Mouse (Mus musculus): ENCODE results near the gene Ppm1a. TPM values are rescaled to one million over a fixed set of nuclear protein-coding genes. Genes with fewer than 3 reads are reported as not detected.

Gene Ppm1a
- polyA plus RNA-seq (2012; rRNA removed), result 143 and 155 TPM in 2 replicates

DNA sequence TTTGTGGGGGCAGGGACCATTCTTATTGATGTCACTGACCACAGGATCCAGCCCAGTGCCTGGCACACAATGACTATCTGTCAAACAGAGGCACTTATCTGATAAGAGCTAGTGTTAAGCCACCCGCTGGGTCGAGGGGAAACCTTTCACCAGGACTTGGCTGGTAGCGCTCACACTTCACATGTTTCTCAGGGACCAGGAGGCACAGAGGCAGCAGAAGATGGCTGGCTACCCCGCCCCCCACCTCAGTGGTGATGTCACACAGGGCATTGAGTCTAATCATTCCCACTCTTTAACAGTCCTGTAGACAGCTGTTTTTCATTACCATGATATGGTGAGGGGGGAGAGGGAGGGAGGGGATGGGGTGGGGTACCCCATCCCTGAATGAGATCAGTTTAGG, at the start of gene Ppm1a:
Ppm1a (plus strand) TSS at position 370 of the 400 bp plus-strand sequence.
- no peak for DNase-seq (ENCODE audit: low spot score)

DNA sequence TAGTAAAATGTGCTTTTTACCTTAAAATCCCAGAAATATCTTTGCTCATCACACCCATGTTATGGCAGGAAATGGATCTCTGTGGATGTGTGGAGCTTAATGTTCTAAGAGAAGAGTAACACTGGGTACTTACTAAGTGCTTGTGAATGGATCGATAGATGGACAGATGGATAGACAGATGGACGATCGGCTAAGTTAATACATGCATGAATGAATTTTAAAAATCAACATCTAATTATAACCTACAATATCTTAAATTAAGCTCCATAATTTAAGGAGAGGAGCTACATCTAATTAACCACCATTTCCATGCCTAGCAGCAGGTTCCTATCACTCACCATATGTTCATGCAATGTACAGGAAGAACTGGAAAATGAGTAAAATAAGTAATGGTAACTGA, 47.3 kb upstream of the Ppm1a start:
- no peak for DNase-seq (ENCODE audit: low spot score)

DNA sequence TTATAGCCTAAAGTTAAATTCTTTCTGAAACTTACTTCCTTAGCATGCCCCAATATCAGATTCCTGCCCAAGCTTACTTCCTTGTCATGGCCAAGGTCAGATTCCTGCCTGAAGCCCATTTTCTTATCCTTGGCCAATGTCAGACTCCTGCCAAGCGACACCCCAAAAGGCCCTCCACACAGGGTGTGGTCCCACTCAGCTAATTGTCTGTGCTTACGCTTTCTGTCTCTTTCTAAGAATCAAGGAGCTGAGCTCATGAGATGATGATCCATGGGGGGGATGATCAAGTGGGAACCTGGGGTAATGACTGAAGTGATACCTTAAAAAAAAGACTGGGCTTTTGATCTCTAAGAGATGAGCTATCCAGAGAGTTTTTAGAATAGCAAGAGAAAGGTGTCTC, 42.4 kb upstream of the Ppm1a start:
- no peak for DNase-seq (ENCODE audit: low spot score)

- no peak for DNase-seq (ENCODE audit: low spot score)
Measured at GRCm38 (mm10) chr12:72715846-72716245, 41.4 kb upstream of the Ppm1a start.

DNA sequence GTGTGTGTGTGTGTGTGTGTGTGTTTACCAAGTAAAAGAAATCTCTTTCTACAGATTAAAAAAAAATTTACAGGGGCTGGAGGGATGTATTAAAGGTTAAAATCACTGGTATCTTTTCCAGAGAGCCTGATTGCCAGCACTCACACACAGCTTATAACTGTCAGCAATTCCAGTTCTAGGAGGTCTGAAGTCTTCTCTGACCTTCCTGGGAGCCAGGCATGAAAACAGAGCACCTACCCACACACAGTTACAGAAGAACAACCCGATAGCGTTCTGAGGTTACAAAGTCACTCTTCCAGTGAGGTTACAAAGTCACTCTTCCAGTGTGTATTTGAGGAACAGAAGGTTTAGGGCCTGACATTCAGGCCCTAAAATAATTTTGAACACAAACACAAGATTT, 38.2 kb upstream of the Ppm1a start:
- no peak for DNase-seq (ENCODE audit: low spot score)

DNA sequence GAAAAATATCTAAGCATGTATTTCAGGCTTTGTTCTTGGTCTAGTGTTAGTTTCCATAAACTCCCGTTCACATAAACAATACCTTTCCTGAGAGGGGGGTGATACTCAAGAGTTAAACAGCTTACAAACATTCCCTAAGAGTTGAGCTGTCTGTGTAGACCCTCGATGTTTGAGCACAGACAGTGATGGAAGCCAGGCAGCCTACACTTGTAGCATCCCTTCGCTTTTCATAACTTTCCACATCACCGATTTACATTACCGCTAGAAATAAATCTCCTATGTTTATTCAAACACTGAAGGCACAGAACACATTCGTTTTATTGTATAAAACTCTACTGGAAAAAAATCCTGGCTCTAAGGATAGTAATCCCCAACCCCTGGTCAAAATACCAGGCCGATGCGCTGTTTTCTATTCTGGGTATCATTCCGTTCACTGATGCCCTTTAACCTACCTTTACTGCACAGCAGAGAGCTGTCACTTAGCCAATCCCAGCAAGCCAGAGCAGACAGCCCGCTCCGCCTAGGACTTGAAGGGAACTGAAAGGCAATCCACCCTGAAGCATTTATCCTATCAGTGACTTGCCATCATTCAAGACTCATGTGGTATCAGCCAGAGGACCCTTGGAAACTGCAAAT, 37.7 kb upstream of the Ppm1a start:
- DNase-seq (ENCODE audit: low spot score), result no peak

GRCm38 (mm10) chr12:72721710-72722109, 35.5 kb upstream of the Ppm1a start:
- no peak for DNase-seq (ENCODE audit: low spot score)

DNA sequence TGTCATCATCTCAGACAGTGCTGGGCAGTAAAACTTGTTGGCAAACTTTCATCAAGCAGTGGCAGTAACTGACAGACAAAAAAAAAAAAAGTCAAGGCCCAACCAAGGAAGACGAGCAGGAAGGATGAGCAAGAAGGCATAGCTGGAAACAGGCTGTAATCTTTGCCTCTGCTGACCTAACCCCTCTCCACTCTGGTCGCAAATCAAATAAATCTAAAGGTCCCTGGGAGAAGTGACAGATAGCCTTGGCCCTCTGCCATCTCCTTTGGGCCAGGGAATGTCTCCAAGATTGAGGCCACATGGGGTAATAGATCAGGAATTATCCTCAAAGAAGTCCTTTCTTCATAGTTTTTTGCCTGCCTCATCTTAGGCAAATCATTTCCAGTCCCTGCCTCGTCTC, 33.3 kb upstream of the Ppm1a start:
- no peak for DNase-seq (ENCODE audit: low spot score)

DNA sequence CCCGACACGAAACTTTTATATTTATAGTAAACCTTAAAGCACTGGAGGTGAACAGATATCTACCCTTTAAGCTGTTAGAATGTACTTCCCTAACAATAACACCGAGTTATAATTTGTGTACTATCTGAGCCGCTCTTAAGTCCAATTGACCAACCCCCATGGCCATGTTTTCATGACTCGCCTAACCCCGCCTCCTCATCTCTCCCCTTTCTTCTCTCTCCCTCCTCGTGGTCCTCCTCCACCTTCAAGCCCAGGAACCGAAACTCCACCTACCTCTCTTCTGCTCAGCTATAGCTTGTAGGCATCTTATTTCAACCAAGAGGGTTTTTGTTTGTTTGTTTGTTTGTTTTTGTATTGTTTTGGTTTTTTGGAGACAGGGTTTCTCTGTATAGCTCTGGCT, 30.2 kb upstream of the Ppm1a start:
- DNase-seq (ENCODE audit: low spot score), result no peak

GRCm38 (mm10) chr12:72727611-72728010, 29.6 kb upstream of the Ppm1a start:
- DNase-seq (ENCODE audit: low spot score), result no peak

DNA sequence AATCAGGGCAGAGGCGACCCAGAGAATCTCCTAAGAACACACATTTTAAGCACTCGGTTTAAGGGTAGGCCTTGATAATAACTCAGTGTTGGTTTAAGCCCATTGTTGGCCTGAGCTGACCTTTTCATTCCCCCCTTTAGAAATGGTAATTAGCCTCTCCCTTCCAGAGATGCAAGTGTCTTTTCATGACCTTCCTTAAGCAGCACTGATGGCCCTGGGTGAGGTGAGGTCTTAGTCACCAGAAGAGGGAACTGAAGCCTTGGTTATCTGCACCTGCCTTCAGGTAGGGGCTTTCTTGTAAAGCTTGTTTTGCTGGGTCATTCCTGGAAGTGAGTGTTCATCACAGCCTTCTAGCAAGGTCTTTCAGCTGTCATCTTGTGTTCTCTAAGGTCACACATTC, 23.1 kb upstream of the Ppm1a start:
- no peak for DNase-seq (ENCODE audit: low spot score)

GRCm38 (mm10) chr12:72741176-72741575, 16.1 kb upstream of the Ppm1a start:
- no peak for DNase-seq (ENCODE audit: low spot score)

DNA sequence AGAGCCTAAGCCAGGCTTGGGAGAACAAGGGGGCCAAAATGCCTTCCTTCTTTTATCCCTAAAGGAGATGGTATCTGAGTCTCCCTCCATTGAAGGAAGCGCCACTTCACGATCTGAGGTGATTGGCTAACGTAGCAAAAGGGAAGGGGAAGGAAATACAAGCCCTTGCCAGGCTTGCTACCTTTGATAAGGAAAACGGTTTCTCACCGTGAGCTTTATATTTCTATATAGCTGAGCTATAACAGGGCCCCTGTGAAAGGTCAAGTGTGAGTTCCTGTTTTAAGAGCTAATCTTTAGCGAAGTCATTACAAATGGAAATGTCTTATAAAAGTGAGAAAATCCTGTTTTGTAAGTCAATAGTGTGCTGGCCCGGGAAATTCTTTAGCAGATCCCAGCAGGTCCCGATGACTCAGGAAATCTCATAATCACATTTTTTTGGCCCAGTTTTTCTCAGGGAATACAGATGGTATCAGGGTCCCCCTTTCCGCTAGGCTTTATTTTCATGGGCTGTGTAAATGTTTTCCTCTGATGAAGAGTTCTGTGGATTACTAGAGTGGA, 12.4 kb upstream of the Ppm1a start:
- DNase-seq (ENCODE audit: low spot score), result no peak

DNA sequence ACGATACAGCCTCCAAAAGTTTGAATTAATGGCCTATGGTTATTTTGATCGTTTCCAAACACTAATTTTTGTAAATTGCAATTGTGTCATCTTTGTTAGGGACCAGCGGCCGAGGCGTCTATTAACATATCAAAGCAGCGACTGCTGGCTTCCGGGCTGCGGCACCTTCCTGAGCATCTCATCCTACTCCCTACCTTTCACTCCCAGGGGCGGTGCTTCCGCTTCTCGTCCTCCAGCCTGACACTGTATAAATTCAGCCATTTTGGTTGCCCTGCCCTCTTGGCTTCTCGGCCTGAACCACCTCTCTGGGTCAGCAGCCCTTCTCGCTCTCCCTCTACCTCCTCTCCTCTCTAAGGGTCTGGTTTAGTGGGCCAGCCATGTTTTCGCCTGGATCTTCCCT, 11.8 kb upstream of the Ppm1a start:
- DNase-seq (ENCODE audit: low spot score), result no peak

GRCm38 (mm10) chr12:72748341-72748740, 8.9 kb upstream of the Ppm1a start:
- DNase-seq (ENCODE audit: low spot score), result no peak

DNA sequence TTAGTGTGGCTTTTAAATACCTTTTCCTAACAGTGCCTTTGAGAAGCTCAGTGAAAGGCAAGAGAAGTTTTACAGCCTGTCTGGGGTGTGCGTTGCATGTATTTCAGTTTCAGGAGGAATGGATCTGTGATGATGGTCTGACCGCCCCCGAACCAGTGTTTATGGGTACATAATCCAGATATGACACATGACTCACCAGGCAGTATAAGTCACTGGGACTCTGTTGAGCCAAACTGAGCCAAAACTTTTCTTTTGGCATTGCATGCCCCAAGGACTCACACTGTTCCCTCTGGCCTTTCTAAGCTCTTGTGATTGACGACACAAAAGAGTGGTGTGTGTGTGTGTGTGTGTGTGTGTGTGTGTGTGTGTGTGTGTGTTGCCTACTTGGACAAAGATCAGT, 8.4 kb upstream of the Ppm1a start:
- no peak for DNase-seq (ENCODE audit: low spot score)

DNA sequence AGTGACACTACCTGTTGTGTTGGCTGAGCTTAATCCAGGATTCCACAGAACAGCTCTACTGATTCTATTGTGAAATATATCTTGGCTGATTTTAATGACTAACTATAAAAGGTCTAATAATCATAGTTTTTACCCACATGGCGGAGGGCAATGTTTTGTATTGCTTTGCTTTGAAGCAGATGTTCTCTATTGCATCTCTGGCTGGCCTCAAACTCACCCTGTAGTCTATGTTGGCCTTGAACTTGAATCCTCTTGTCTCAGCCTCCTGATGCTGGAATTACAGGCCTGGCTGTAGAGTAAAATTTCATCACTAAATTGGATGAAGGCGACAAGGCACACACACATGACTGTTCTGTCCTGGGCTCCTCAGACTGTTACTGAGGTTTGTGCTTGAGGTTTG, 7.8 kb upstream of the Ppm1a start:
- DNase-seq (ENCODE audit: low spot score), result no peak

GRCm38 (mm10) chr12:72750016-72750415, 7.2 kb upstream of the Ppm1a start:
- DNase-seq (ENCODE audit: low spot score), result no peak

GRCm38 (mm10) chr12:72750606-72751005, 6.6 kb upstream of the Ppm1a start:
- DNase-seq (ENCODE audit: low spot score), result no peak

- no peak for DNase-seq (ENCODE audit: low spot score)
Measured at GRCm38 (mm10) chr12:72757596-72757995, 341 bp downstream of the Ppm1a start.

- DNase-seq (ENCODE audit: low spot score), result no peak
Measured at GRCm38 (mm10) chr12:72759956-72760355, 2.7 kb downstream of the Ppm1a start.

DNA sequence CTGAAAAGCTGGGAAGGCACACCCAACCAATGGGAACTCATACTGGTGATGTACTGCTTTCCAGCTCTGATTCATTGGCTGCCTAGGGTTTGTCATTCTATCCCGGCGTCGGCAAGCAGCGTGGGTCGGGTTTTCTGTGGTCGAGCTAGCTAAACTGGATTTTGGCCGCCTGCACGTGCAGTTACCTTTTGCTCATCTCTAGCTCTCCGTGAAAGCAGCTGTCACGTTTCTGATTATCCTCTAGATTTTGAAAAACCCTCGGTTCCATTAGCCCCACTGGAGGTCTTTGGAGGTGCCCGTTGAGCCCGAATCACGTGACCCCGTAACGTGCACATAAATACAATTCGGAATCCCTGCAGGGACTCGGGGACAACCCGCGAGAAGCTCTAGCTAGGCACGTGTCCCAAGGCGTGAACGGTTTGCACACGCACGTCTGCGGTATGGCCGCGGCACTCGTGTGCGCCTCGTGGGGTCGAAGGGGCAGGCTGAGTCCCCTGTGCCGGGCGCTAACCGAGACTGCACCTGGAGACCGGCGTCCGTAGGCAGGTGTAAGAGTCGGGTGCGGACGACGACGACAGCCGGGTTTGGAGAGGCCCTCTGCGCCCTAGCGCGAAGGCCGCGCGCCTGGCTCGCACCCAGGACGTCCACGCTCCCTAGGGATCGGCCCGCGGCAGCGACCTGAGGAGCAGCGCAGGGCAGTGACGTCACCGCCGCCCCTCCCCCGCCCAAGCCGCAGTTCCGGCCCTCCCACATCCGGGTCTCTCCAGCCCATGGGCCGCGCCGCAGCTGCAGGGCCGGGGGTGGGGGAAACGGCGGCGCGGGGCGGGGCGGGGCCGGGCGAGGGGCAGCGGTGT, 3.3 kb downstream of the Ppm1a start:
- DNase-seq (ENCODE audit: low spot score), result peak; percentile 95

- DNase-seq (ENCODE audit: low spot score), result no peak
Measured at GRCm38 (mm10) chr12:72761230-72761648, 4.0 kb downstream of the Ppm1a start.

Data from urinary bladder, adult 2 months (tissue).